Mouse (Mus musculus) ovary, postnatal 36 days (tissue): ENCODE data around the gene Itk.

Experiments used
- DNase-seq: peaks from one replicate; pipeline ENCODE4 v3.0.0; 2022; ENCODE audit warnings: low spot score, mixed read lengths

The Itk gene

GRCm38 (mm10) chr11:46358369-46358768, 30.9 kb downstream of the Itk start:
- DNase-seq, result no peak

- no peak for DNase-seq
Observed at GRCm38 (mm10) chr11:46349681-46350410, 39.5 kb downstream of the Itk start.

GRCm38 (mm10) chr11:46348416-46348815, 40.9 kb downstream of the Itk start:
- DNase-seq, result no peak

GRCm38 (mm10) chr11:46347756-46348155, 41.6 kb downstream of the Itk start:
- no peak for DNase-seq

- no peak for DNase-seq
Observed at GRCm38 (mm10) chr11:46343886-46344546, 45.3 kb downstream of the Itk start.

GRCm38 (mm10) chr11:46341960-46342359, 47.4 kb downstream of the Itk start:
- DNase-seq, result no peak

GRCm38 (mm10) chr11:46336020-46336419, 53.3 kb downstream of the Itk start:
- DNase-seq, result no peak

- no peak for DNase-seq
Observed at GRCm38 (mm10) chr11:46332217-46332616, 57.1 kb downstream of the Itk start.

- no peak for DNase-seq
Observed at GRCm38 (mm10) chr11:46326271-46327015, 62.9 kb downstream of the Itk start.

- no peak for DNase-seq
Observed at GRCm38 (mm10) chr11:46321559-46321958, 67.8 kb downstream of the Itk start.

GRCm38 (mm10) chr11:46314534-46314933, 74.8 kb downstream of the Itk start:
- no peak for DNase-seq

GRCm38 (mm10) chr11:46313851-46314250, 75.5 kb downstream of the Itk start:
- DNase-seq, result no peak

GRCm38 (mm10) chr11:46312523-46313035, 76.7 kb downstream of the Itk start, which contains the start of gene Cyfip2:
Cyfip2 (minus strand) TSS chr11:46312859.
- no peak for DNase-seq

GRCm38 (mm10) chr11:46311703-46312522, 77.4 kb downstream of the Itk start:
- peak; percentile 66 for DNase-seq

GRCm38 (mm10) chr11:46311181-46311702, 78.1 kb downstream of the Itk start:
- no peak for DNase-seq

- no peak for DNase-seq
Observed at GRCm38 (mm10) chr11:46310647-46311063, 78.7 kb downstream of the Itk start.

- no peak for DNase-seq
Observed at GRCm38 (mm10) chr11:46309808-46310555, 79.3 kb downstream of the Itk start.

- DNase-seq, result no peak
Observed at GRCm38 (mm10) chr11:46309111-46309741, 80.1 kb downstream of the Itk start.

- DNase-seq, result no peak
Observed at GRCm38 (mm10) chr11:46308271-46308974, 80.9 kb downstream of the Itk start.

GRCm38 (mm10) chr11:46307768-46308167, 81.5 kb downstream of the Itk start:
- DNase-seq, result no peak
